ENCODE assay signal across 19 mouse cellular contexts in the genomic region with DNA sequence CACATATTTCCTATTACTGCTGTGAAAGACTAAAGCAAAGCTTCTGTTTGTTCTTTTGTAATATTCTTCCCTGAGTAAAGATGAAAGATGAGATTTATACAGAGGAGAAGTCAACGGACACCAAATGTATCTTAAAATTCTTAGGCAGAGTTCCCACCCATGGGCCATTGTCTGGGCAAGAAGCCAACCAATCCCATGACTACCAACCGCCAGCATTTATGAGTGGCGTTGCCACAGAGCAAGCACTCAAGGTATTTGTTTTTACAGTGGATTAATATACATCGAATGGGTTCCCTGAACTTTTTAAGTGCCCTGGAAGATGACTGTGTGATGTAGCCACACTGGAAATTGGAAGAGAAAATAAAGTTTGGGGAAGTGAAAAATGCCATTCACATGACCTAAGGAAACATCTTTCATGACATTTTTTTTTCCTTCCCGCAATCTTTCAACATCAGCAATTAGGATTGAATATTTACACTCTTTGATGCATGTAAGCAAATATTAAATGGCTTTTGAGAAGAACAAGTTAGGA.
DNase-seq lines count a peak whose midpoint lies in the region; ATAC-seq and TF ChIP-seq lines count a peak whose summit lies in the region.
"Had no signal": no experiment of that assay in that cellular context is flagged by ENCODE, and none has a peak within 500 bp of the region (broad histone marks: within the 10 kb centered on the region; RNA-seq: fewer than 3 reads in every experiment).

No protein-coding gene starts in this region.

- H3K9me3 ChIP-seq in forebrain, embryonic 14.5 days (replicated peaks; ENCODE audit: control insufficient read depth, low read length), result no peaks in the 10 kb centered on the region
- H3K9me3 ChIP-seq in forebrain, embryonic 16.5 days (ENCODE audit: control insufficient read depth, low read length), result no peaks in the 10 kb centered on the region
- H3K9me3 ChIP-seq in midbrain, embryonic 14.5 days (ENCODE audit: control insufficient read depth, low read length), result no peaks in the 10 kb centered on the region
- no peaks in the 10 kb centered on the region for H3K9me3 ChIP-seq in midbrain, embryonic 10.5 days (replicated peaks)
- H3K9me3 ChIP-seq: neural tube, embryonic 13.5 days had no signal

- peaks cover 9% of the 10 kb centered on the region; the same call in 1 of the 2 replicates for H3K4me1 ChIP-seq in forebrain, embryonic 14.5 days (ENCODE audit: control insufficient read depth, insufficient read depth, low read length)
- peaks cover 7% of the 10 kb centered on the region for H3K4me1 ChIP-seq in forebrain, embryonic 16.5 days (replicated peaks; ENCODE audit: control insufficient read depth, insufficient read depth, low read length)
- H3K4me1 ChIP-seq in midbrain, embryonic 14.5 days (ENCODE audit: control insufficient read depth, insufficient read depth, low read length), result 0 out of 2 replicates have a peak, but pooled peaks cover 2% of the 10 kb centered on the region
- peaks cover 11% of the 10 kb centered on the region for H3K4me1 ChIP-seq in midbrain, embryonic 10.5 days

- ATAC-seq in forebrain, embryonic 14.5 days, result no peak
- no peak for ATAC-seq in forebrain, embryonic 16.5 days
- no peak for ATAC-seq in midbrain, embryonic 14.5 days (ENCODE audit: low FRiP score, low TSS enrichment)
- ATAC-seq: Patski had no signal

- no peak overlapping the region for H3K27ac ChIP-seq in forebrain, embryonic 14.5 days (ENCODE audit: low read depth, low read length)
- H3K27ac ChIP-seq in forebrain, embryonic 16.5 days (ENCODE audit: low read length), result no peak overlapping the region
- H3K27ac ChIP-seq in midbrain, embryonic 14.5 days (replicated peaks; ENCODE audit: low read depth, low read length), result no peak overlapping the region
- H3K27ac ChIP-seq in midbrain, embryonic 10.5 days (replicated peaks), result no peak overlapping the region
- H3K27ac ChIP-seq: kidney, postnatal 0 days; neural tube, embryonic 13.5 days had no signal

- no peak overlapping the region for H3K4me3 ChIP-seq in forebrain, embryonic 14.5 days (ENCODE audit: low read depth, low read length)
- H3K4me3 ChIP-seq in forebrain, embryonic 16.5 days (replicated peaks; ENCODE audit: low read length), result no peak overlapping the region
- H3K4me3 ChIP-seq in midbrain, embryonic 14.5 days (replicated peaks; ENCODE audit: low read depth, low read length), result no peak overlapping the region
- no peak overlapping the region for H3K4me3 ChIP-seq in midbrain, embryonic 10.5 days
- H3K4me3 ChIP-seq: neural tube, embryonic 13.5 days had no signal

- no peak for TF ChIP-seq CTCF in brain, embryonic 14.5 days (IDR thresholded peaks at IDR 0.05; ENCODE audit: borderline replicate concordance, extremely low read depth, insufficient read depth, insufficient read length)

- no peaks in the 10 kb centered on the region; the same call in 1 of the 2 replicates for H3K27me3 ChIP-seq in forebrain, embryonic 14.5 days (replicated peaks; ENCODE audit: control insufficient read depth, insufficient read depth, low read length)
- no peaks in the 10 kb centered on the region for H3K27me3 ChIP-seq in forebrain, embryonic 16.5 days (replicated peaks; ENCODE audit: control insufficient read depth, insufficient read depth, low read length)
- no peaks in the 10 kb centered on the region for H3K27me3 ChIP-seq in midbrain, embryonic 14.5 days (ENCODE audit: control insufficient read depth, insufficient read depth, low read length)
- H3K27me3 ChIP-seq in midbrain, embryonic 10.5 days (ENCODE audit: low read depth, poor library complexity, severe bottlenecking), result no peaks in the 10 kb centered on the region; the same call in 1 of the 2 replicates
- H3K27me3 ChIP-seq: neural tube, embryonic 13.5 days had no signal

- no peak overlapping the region for H3K4me2 ChIP-seq in forebrain, embryonic 14.5 days (ENCODE audit: low read length)
- no peak overlapping the region for H3K4me2 ChIP-seq in forebrain, embryonic 16.5 days (ENCODE audit: low read length)
- H3K4me2 ChIP-seq in midbrain, embryonic 14.5 days (ENCODE audit: low read length), result no peak overlapping the region
- H3K4me2 ChIP-seq: midbrain, embryonic 11.5 days; neural tube, embryonic 13.5 days had no signal

- no peak overlapping the region for H3K9ac ChIP-seq in forebrain, embryonic 14.5 days (ENCODE audit: low read length)
- no peak overlapping the region for H3K9ac ChIP-seq in forebrain, embryonic 16.5 days (replicated peaks; ENCODE audit: low read depth, low read length)
- no peak overlapping the region for H3K9ac ChIP-seq in midbrain, embryonic 14.5 days (replicated peaks; ENCODE audit: low read length)
- H3K9ac ChIP-seq: neural tube, embryonic 13.5 days had no signal

- 53% methylated on average over 5 of the region's 5 CpGs for WGBS in forebrain, embryonic 14.5 days
- WGBS in forebrain, embryonic 16.5 days, result 44% methylated on average over 5 of the region's 5 CpGs
- WGBS in midbrain, embryonic 14.5 days, result 73% methylated on average over 5 of the region's 5 CpGs
- WGBS in midbrain, embryonic 10.5 days, result 88% methylated on average over 5 of the region's 5 CpGs

- peak; percentile 39 for DNase-seq in forebrain, embryonic 14.5 days (ENCODE audit: low spot score)
- peak; percentile 29 for DNase-seq in midbrain, embryonic 14.5 days
- DNase-seq in midbrain, embryonic 10.5 days (ENCODE audit: low spot score), result no peak
- DNase-seq in brain, embryonic 14.5 days (ENCODE audit: low read depth), result peak; percentile 51
- no peak for DNase-seq in urinary bladder, postnatal 10 days (ENCODE audit: low spot score)
- DNase-seq in ovary, postnatal 14 days (ENCODE audit: low spot score), result no peak
- DNase-seq: adrenal gland, adult 8-10 months; cerebellum, adult 9-11 months; embryo, embryonic 11 days; gastrocnemius, postnatal 10 days; kidney, adult 18-20 months; liver; right cerebral cortex, postnatal 25 days; thymus, postnatal 36 days had no signal

- TF ChIP-seq POLR2A in brain, embryonic 14.5 days (IDR thresholded peaks at IDR 0.05; ENCODE audit: borderline replicate concordance, extremely low read depth, insufficient read depth, insufficient read length, poor library complexity, severe bottlenecking), result no peak

- no peaks in the 10 kb centered on the region for H3K36me3 ChIP-seq in forebrain, embryonic 14.5 days (ENCODE audit: control insufficient read depth, insufficient read depth, low read length)
- H3K36me3 ChIP-seq in forebrain, embryonic 16.5 days (ENCODE audit: control insufficient read depth, insufficient read depth), result no peaks in the 10 kb centered on the region
- H3K36me3 ChIP-seq in midbrain, embryonic 14.5 days (ENCODE audit: control insufficient read depth, insufficient read depth, low read length), result no peaks in the 10 kb centered on the region
- no peaks in the 10 kb centered on the region for H3K36me3 ChIP-seq in midbrain, embryonic 10.5 days
- H3K36me3 ChIP-seq: neural tube, embryonic 13.5 days had no signal

Comparison
In these comparisons a context has a peak if more than half of its experiments do, and no peak if none do; other contexts are left out.
1. DNase-seq: peak in forebrain, embryonic 14.5 days (single experiment), midbrain, embryonic 14.5 days (single experiment) and brain, embryonic 14.5 days (single experiment); none in midbrain, embryonic 10.5 days (single experiment), urinary bladder, postnatal 10 days (single experiment) and ovary, postnatal 14 days (single experiment).